Mouse (Mus musculus) heart, adult 9 months (tissue): Measurements from ENCODE around the gene Krt27.
A peak's percentile ranks its signal among the peaks of the same experiment; 100 is the strongest.

Experiments
- DNase-seq, 2 experiments: peaks; one replicate each; pipeline ENCODE4 v3.0.0; 2022; ENCODE audit warnings: low spot score in 2 of 2

Krt27 gene

DNA sequence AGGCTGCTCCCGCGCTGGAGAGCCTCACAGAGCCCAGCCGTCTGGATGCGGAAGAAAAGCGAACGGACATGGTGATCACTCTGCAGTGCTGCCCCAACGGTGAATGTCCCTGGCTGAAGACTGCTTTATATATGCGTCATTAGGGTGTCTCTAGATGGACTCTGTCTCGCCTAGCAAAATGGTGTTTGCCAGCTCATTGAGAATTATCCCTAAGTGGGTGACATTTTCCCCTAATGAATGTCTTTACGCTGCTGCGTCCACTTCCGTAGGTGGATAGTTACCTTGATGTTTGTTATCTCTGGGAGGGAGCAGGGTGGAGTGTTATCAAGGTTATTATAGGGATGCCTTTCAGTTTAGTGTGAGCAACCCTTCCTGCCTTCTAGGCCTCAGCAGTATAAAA, at the start of gene Krt27:
Krt27 (minus strand) TSS at position 101 of the 400 bp plus-strand sequence.
- DNase-seq = no peak

- DNase-seq = no peak
Measured at GRCm38 (mm10) chr11:99399956-99400549, 49.1 kb upstream of the Krt27 start.

DNA sequence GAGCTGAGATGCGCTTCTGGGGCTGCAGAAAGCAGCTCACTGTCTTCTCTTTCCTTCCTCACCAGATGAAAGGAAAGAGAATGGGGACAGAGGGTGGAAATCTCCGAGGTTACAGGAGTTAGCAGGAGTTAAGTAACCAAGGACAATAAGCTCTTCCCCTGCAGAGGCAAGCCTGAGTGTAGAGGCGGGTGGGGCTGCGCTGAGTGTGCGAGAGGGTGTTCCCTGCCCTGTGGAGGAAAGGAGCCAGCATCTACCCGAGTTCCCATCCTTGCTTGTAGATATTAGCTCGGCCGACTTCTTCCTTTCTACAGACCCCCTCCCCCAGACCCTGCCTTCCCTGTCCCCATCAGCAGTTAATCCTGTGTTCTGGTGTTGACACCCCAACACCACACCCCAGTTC, 47.9 kb upstream of the Krt27 start:
- no peak for DNase-seq

DNA sequence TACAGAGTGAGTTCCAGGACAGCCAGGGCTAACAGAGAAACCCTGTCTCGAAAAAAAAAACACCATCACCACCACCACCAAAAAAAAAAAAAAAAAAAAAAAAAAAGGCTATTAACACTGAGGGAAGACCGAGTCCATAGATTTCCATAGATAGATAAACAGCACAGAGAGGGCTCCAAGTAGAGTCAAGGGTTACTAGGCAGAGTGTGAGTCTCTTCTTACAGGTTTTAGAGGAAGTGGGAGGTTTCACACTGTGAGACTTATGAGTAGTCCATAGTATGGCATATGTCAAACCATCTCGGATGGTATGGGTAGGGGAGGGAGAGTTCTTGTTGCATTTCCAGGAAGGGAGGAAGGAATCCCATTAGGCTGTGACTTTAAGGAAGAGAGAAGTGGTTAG, 47.2 kb upstream of the Krt27 start:
- DNase-seq = no peak

DNA sequence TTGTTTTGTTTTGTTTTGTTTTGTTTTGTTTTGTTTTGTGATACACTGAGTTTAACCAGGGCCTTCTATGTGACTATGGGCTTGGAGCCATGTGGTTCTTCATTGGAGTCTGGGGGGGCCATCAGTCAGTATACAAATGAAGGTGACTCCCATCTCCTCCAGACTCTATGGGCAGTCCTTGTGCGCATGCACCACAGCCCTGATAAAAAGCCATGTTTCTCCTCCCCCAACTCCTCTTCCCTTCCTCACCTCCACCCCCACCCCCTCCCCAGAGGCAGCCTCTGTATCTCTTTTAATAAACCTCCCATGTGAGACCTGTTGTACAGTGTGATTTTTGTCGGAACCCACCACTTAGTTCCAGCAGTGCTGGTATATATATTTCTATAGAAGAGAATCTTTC, 45.8 kb upstream of the Krt27 start:
- no peak for DNase-seq

DNA sequence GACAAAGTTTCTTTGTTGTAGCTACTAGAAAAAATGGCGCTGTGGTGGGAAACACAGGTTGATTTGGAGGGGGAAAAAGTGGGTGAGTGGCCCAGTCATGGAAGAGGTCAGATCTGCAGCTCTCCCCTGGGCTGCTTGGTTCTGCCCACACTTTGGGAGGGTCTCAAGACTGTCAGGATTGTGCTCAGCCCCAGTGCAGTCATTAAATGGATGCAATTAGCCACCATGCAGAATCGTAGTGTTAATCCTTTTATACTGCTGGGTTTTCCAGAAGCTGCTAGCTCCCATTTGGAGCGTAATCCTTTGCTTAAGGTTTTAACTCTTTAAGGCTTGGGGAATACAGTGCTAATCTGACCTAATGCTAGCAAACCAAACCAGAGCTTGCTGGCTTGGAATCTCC, 45.1 kb upstream of the Krt27 start:
- no peak for DNase-seq

- DNase-seq = no peak
Measured at GRCm38 (mm10) chr11:99392492-99392891, 41.6 kb upstream of the Krt27 start.

DNA sequence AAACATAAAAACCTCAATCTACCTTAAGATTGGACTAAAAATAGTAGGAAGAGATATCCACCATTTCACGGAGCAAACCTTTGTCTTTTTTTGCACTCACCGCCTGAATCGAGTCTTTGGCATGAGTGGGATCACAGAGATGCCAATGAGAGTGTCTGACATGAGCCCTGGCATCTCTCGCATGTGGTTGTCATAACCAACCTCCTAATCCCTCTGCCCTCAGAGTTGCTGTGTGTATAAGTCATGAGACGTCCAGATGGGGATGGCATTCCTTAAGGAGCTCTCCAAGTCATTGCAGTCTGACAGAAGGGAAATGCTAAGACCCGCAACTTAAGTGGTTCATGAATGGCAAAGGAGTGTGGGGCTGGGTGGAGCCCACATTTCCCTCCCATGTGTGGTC, 40.5 kb upstream of the Krt27 start:
- DNase-seq = no peak

DNA sequence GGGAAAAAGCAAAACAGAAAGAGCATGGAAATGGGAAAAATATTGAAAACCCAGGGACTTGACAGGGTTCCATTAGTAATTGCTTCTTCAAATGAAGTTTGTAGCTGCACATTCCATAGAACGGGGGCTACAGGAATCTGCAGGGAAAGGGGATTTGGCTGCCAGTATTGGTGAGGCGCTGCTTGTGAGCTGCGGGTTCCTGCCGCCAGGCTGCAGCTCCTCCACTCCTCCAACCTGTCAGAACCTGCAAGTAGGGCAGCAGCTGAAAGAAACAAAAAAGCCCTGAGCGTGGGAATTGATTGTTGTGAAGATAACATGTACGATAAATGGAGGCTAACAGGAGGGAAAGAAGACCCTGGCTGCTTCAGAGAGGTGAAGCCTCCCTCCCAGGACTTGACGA, 40.0 kb upstream of the Krt27 start:
- DNase-seq = no peak

DNA sequence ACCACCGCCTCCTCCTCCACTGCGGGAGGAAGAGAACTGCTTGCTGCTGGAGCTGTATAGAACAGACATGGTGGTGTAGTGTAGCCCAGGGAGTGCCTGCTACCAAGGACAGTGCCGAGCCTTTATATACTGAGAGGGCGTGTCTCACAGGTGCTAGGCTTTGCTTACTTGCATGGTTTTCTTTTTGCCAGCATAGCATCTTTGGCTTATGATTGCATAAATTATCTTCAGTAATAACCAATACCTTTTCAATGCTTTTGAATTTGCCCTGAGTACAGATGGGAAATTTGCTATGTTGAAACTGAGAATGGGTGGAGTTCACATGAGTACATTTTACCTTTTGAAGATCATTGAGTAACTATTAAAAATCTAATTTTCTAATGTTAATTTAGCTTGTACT, 38.4 kb upstream of the Krt27 start, which contains the start of gene Krt10:
Krt10 (minus strand) TSS at position 101 of the 400 bp plus-strand sequence.
- no peak for DNase-seq

DNA sequence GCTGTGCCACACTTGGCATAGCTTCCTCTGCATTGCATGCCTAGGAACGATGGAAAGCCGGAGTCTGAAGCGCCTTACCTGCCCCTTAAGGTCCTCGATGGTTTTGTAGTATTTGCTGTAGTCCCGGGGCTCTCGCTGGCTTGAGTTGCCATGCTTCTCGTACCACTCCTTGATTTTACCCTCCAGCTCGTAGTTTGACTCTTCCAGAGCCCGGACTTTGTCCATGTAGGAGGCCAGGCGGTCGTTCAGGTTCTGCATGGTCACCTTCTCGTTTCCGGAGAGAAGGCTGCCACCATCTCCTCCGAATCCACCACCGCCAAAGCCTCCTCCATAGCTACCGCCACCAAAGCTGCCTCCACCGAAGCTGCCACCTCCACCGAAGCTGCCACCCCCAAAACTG, 37.8 kb upstream of the Krt27 start:
- no peak for DNase-seq

GRCm38 (mm10) chr11:99385813-99386721, 35.2 kb upstream of the Krt27 start:
- DNase-seq = peak; percentile 91 to 92

DNA sequence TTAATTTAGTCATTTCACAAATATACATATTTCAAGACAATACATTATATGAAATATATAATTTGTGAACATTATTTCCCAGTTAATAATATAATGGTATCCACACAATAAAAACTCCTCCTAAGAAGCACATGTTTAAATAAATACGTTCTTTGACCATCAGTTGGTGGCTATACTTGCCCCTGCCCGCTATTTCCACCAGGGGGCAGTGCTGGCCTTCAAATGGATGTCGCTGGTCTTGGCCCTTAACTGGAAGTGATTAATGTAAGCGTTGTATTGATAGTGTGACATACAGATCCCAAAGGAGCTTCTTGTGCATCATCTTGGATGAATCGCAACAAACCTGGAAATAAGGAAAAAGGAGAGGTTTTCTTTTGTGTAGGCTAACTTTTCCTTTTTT, 28.7 kb upstream of the Krt27 start:
- DNase-seq = peak; percentile 18 to 56

DNA sequence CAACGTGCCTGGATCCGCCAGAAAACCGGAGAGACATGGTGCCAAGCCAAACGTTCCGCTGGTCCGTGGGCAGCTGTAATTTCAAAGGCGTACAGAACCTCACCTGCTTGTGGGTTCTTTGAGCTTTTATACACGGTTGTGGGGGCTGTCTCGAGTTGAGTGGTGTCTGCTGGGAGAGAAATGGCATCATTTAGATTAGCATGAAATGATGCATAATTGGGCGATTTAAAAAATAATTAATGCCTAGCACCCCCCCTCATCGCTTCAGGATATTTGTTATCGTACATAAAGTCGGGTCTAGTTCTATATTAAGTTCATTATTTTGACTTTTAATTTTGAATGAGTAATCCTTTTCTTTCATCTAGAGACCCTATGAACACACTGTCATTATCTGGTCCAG, 23.9 kb upstream of the Krt27 start, which contains the start of gene Krt28:
Krt28 (minus strand) TSS at position 101 of the 400 bp plus-strand sequence.
- no peak for DNase-seq

DNA sequence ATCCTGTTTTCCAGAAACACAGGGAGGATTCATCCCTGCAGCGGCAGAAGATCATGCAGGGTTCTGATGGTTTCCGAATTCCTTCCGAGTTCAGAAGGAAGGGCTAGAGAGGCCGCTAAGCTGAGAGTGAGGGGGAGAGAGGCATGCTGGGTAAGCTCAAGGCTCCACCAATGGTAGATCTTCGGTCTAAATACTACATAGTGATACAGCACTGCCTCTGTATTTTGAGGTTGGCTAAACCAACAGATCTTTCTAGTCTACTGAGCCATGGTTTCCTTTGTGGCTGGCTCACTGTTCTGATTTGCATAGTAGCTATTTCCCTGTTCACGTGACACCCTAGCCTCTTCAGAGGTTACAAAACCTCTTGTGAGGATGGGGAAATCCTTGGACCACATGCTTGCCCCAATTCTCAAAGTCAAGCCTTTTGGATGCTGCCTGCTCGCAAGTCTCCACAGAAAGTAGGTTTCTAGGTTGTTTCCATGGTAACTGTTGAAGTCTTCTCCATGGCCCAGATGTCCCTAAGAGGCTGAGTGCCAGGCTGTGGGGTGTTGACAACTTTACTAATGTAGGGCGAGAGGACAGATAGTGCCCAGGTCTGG, 19.0 kb upstream of the Krt27 start:
- DNase-seq = no peak

DNA sequence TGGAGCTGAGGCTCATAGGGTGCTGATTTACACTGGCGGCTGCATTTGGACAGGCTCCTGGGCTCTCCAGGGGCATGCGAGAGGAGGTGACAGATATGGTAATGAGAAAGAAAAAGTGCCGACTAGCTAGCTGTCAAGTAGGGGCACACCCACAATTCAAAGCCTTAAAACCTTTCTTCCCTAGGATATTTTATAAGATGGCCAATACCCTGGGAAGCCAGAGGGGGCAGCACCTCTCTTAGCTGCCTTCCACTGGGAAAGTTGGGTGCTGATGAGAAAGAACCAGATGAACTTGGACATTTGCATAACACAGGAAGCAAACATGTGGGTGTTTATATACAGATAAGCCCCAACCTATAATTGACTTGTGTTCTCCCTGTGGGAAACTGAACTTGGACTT, 18.3 kb upstream of the Krt27 start:
- DNase-seq = no peak

DNA sequence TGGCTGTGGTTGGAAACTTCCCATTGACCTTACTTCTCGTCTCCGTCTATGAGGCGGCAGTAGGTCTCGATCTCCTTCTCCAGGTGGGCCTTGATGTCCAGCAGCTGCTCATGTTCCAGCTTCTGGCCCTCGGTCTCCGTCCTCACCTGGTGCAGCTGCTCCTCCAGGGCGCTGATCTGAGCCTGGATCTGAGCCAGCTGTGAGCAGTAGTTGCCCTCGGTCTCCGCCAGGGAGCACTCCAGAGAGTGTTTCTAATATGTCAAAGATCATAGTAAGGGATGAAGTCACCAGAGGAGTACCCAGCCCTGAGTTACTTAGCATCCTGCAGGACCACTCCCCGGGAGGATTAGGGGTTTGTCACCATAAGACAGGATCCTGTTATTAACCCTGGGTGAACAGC, 15.9 kb upstream of the Krt27 start:
- DNase-seq = no peak

- DNase-seq = no peak
Measured at GRCm38 (mm10) chr11:99364412-99364811, 13.5 kb upstream of the Krt27 start.

DNA sequence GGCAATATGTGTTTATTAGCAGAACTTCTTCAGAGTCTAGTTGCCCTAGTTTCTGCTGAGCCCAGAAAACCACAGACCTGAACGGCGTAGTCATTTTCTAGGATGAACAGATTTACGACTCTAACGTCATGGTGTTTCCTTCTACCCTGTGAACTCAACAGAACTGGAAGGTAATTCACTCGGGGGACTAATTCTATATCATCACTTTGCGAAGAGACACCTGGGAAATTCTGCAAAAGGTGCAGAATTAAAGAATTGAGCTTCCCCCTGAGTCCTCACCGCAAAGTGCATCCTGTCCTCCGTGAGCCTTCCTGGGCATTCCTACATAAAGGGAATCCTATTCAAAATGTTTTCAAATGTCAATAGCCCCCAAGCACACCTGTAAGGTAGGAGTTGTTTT, 10.5 kb upstream of the Krt27 start:
- no peak for DNase-seq

DNA sequence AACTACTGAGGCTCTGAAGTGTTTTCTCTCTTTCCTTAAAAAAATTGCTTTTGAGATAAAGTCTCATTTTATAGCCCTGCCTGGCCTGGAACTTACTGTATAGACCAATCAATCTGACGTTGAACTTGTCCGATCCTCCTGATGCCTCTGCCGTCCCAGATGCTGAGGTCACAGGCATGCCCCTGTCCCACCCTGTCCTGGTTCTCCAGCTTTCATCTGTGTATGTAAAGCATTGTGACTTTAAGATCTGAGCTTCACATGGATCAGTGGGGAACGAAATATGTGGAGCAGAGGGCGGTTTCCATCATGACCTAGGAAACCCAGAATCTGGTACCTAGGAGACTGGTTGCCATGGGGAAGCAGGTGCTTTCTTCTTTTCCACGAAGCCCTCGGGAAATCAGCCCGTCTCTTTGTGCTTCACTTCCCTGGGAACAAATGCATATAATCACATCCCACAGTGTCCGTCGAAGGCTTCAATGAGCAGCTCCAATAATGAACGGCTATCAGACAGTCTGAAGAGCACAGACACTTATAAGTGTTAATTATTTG, 11.5 kb downstream of the Krt27 start:
- DNase-seq = no peak

- no peak for DNase-seq
Measured at GRCm38 (mm10) chr11:99337866-99338265, 13.0 kb downstream of the Krt27 start, which contains the start of gene Krt26. TSS of gene Krt26 (minus strand) at chr11:99337966.

- no peak for DNase-seq
Measured at GRCm38 (mm10) chr11:99333426-99333825, 17.5 kb downstream of the Krt27 start.
